Mouse (Mus musculus): ENCODE results near the gene Sez6. TPM values are rescaled to one million over a fixed set of nuclear protein-coding genes. Genes with fewer than 3 reads are reported as not detected.

Sez6 gene
- polyA plus RNA-seq, 1 experiment from 2014 or later, result 1.5 TPM

GRCm38 (mm10) chr11:77900187-77900586, 30.4 kb upstream of the Sez6 start:
- no peak overlapping the region for H3K4me3 ChIP-seq (ENCODE audit: low read depth, low read length)
- H3K4me2 ChIP-seq (ENCODE audit: low read depth, low read length), result no peak overlapping the region
- no peak overlapping the region for H3K9ac ChIP-seq (replicated peaks; ENCODE audit: low read length)
- no peaks in the 10 kb centered on the region for H3K36me3 ChIP-seq (replicated peaks; ENCODE audit: control insufficient read depth, insufficient read depth, low read depth, low read length)
- DNase-seq (ENCODE audit: low spot score) (no peak), ATAC-seq (replicated peaks; ENCODE audit: insufficient number of reproducible peaks, low FRiP score, low TSS enrichment, low read depth) (no peak)
- no peak overlapping the region for H3K27ac ChIP-seq (replicated peaks; ENCODE audit: low read depth, low read length)
- WGBS, result 87% methylated on average over 3 of the region's 3 CpGs
- H3K27me3 ChIP-seq (ENCODE audit: control insufficient read depth, insufficient read depth, low read length), result peaks cover 9% of the 10 kb centered on the region
- no peaks in the 10 kb centered on the region for H3K9me3 ChIP-seq (replicated peaks; ENCODE audit: control insufficient read depth, low read length)
- peaks cover 5% of the 10 kb centered on the region; the same call in 1 of the 2 replicates for H3K4me1 ChIP-seq (ENCODE audit: control insufficient read depth, insufficient read depth, low read length)

GRCm38 (mm10) chr11:77900696-77901095, 29.9 kb upstream of the Sez6 start:
- H3K27me3 ChIP-seq (ENCODE audit: control insufficient read depth, insufficient read depth, low read length), result peaks cover 9% of the 10 kb centered on the region
- 88% methylated on average over 4 of the region's 4 CpGs for WGBS
- H3K4me3 ChIP-seq (ENCODE audit: low read depth, low read length), result no peak overlapping the region
- H3K36me3 ChIP-seq (replicated peaks; ENCODE audit: control insufficient read depth, insufficient read depth, low read depth, low read length), result no peaks in the 10 kb centered on the region
- H3K9ac ChIP-seq (replicated peaks; ENCODE audit: low read length), result no peak overlapping the region
- DNase-seq (ENCODE audit: low spot score) (no peak), ATAC-seq (replicated peaks; ENCODE audit: insufficient number of reproducible peaks, low FRiP score, low TSS enrichment, low read depth) (no peak)
- H3K27ac ChIP-seq (replicated peaks; ENCODE audit: low read depth, low read length), result no peak overlapping the region
- no peaks in the 10 kb centered on the region for H3K9me3 ChIP-seq (replicated peaks; ENCODE audit: control insufficient read depth, low read length)
- no peak overlapping the region for H3K4me2 ChIP-seq (ENCODE audit: low read depth, low read length)
- H3K4me1 ChIP-seq (ENCODE audit: control insufficient read depth, insufficient read depth, low read length), result peaks cover 5% of the 10 kb centered on the region; the same call in 1 of the 2 replicates

GRCm38 (mm10) chr11:77901366-77901765, 29.2 kb upstream of the Sez6 start:
- Histone ChIP-seq H3K27me3 (ENCODE audit: control insufficient read depth, insufficient read depth, low read length) (peaks cover 7% of the 10 kb centered on the region), H3K4me1 (ENCODE audit: control insufficient read depth, insufficient read depth, low read length) (peaks cover 5% of the 10 kb centered on the region; the same call in 1 of the 2 replicates), H3K4me3 (ENCODE audit: low read depth, low read length) (no peak overlapping the region), H3K36me3 (replicated peaks; ENCODE audit: control insufficient read depth, insufficient read depth, low read depth, low read length) (no peaks in the 10 kb centered on the region), H3K27ac (replicated peaks; ENCODE audit: low read depth, low read length) (no peak overlapping the region), H3K9ac (replicated peaks; ENCODE audit: low read length) (no peak overlapping the region), H3K4me2 (ENCODE audit: low read depth, low read length) (no peak overlapping the region), H3K9me3 (replicated peaks; ENCODE audit: control insufficient read depth, low read length) (no peaks in the 10 kb centered on the region)
- WGBS, result 55% methylated on average over 5 of the region's 5 CpGs
- ATAC-seq (replicated peaks; ENCODE audit: insufficient number of reproducible peaks, low FRiP score, low TSS enrichment, low read depth) (no peak), DNase-seq (ENCODE audit: low spot score) (no peak)

GRCm38 (mm10) chr11:77901775-77902355, 28.7 kb upstream of the Sez6 start:
- no peaks in the 10 kb centered on the region for H3K9me3 ChIP-seq (replicated peaks; ENCODE audit: control insufficient read depth, low read length)
- peaks cover 6% of the 10 kb centered on the region; the same call in 1 of the 2 replicates for H3K4me1 ChIP-seq (ENCODE audit: control insufficient read depth, insufficient read depth, low read length)
- DNase-seq (ENCODE audit: low spot score) (no peak), ATAC-seq (replicated peaks; ENCODE audit: insufficient number of reproducible peaks, low FRiP score, low TSS enrichment, low read depth) (no peak)
- WGBS, result 52% methylated on average over 8 of the region's 8 CpGs
- H3K4me3 ChIP-seq (ENCODE audit: low read depth, low read length), result no peak overlapping the region
- no peak overlapping the region for H3K9ac ChIP-seq (replicated peaks; ENCODE audit: low read length)
- H3K4me2 ChIP-seq (ENCODE audit: low read depth, low read length), result no peak overlapping the region
- no peak overlapping the region for H3K27ac ChIP-seq (replicated peaks; ENCODE audit: low read depth, low read length)
- H3K36me3 ChIP-seq (replicated peaks; ENCODE audit: control insufficient read depth, insufficient read depth, low read depth, low read length), result no peaks in the 10 kb centered on the region
- peaks cover 7% of the 10 kb centered on the region for H3K27me3 ChIP-seq (ENCODE audit: control insufficient read depth, insufficient read depth, low read length)

- Histone ChIP-seq H3K36me3 (replicated peaks; ENCODE audit: control insufficient read depth, insufficient read depth, low read depth, low read length) (no peaks in the 10 kb centered on the region), H3K9me3 (replicated peaks; ENCODE audit: control insufficient read depth, low read length) (no peaks in the 10 kb centered on the region), H3K4me3 (ENCODE audit: low read depth, low read length) (no peak overlapping the region), H3K27me3 (ENCODE audit: control insufficient read depth, insufficient read depth, low read length) (no peaks in the 10 kb centered on the region), H3K9ac (replicated peaks; ENCODE audit: low read length) (no peak overlapping the region), H3K4me2 (ENCODE audit: low read depth, low read length) (no peak overlapping the region), H3K27ac (replicated peaks; ENCODE audit: low read depth, low read length) (no peak overlapping the region), H3K4me1 (ENCODE audit: control insufficient read depth, insufficient read depth, low read length) (peaks cover 3% of the 10 kb centered on the region; the same call in 1 of the 2 replicates)
- ATAC-seq (replicated peaks; ENCODE audit: insufficient number of reproducible peaks, low FRiP score, low TSS enrichment, low read depth) (no peak), DNase-seq (ENCODE audit: low spot score) (no peak)
- 18% methylated on average over 3 of the region's 3 CpGs for WGBS
Observed at GRCm38 (mm10) chr11:77903761-77904160, 26.8 kb upstream of the Sez6 start.

GRCm38 (mm10) chr11:77904707-77905106, 25.9 kb upstream of the Sez6 start:
- DNase-seq (ENCODE audit: low spot score), result no peak
- Histone ChIP-seq H3K9ac (replicated peaks; ENCODE audit: low read length) (no peak overlapping the region), H3K36me3 (replicated peaks; ENCODE audit: control insufficient read depth, insufficient read depth, low read depth, low read length) (no peaks in the 10 kb centered on the region), H3K4me3 (ENCODE audit: low read depth, low read length) (no peak overlapping the region), H3K4me1 (ENCODE audit: control insufficient read depth, insufficient read depth, low read length) (peaks cover 3% of the 10 kb centered on the region; the same call in 1 of the 2 replicates), H3K4me2 (ENCODE audit: low read depth, low read length) (no peak overlapping the region), H3K27ac (replicated peaks; ENCODE audit: low read depth, low read length) (no peak overlapping the region), H3K9me3 (replicated peaks; ENCODE audit: control insufficient read depth, low read length) (no peaks in the 10 kb centered on the region), H3K27me3 (ENCODE audit: control insufficient read depth, insufficient read depth, low read length) (no peaks in the 10 kb centered on the region)
- no peak for ATAC-seq (replicated peaks; ENCODE audit: insufficient number of reproducible peaks, low FRiP score, low TSS enrichment, low read depth)
- WGBS, result 59% methylated on average over 1 of the region's 1 CpGs

GRCm38 (mm10) chr11:77906097-77906687, 24.4 kb upstream of the Sez6 start:
- ATAC-seq (replicated peaks; ENCODE audit: insufficient number of reproducible peaks, low FRiP score, low TSS enrichment, low read depth), result no peak
- DNase-seq (ENCODE audit: low spot score), result no peak
- Histone ChIP-seq H3K36me3 (replicated peaks; ENCODE audit: control insufficient read depth, insufficient read depth, low read depth, low read length) (no peaks in the 10 kb centered on the region), H3K4me2 (ENCODE audit: low read depth, low read length) (no peak overlapping the region), H3K27ac (replicated peaks; ENCODE audit: low read depth, low read length) (no peak overlapping the region), H3K9ac (replicated peaks; ENCODE audit: low read length) (no peak overlapping the region), H3K27me3 (ENCODE audit: control insufficient read depth, insufficient read depth, low read length) (no peaks in the 10 kb centered on the region), H3K4me3 (ENCODE audit: low read depth, low read length) (no peak overlapping the region), H3K4me1 (ENCODE audit: control insufficient read depth, insufficient read depth, low read length) (peaks cover 3% of the 10 kb centered on the region; the same call in 1 of the 2 replicates), H3K9me3 (replicated peaks; ENCODE audit: control insufficient read depth, low read length) (no peaks in the 10 kb centered on the region)
- 39% methylated on average over 19 of the region's 19 CpGs for WGBS

- Histone ChIP-seq H3K9ac (replicated peaks; ENCODE audit: low read length) (peak overlapping the region; percentile 10; the same call in 1 of the 2 replicates), H3K9me3 (replicated peaks; ENCODE audit: control insufficient read depth, low read length) (no peaks in the 10 kb centered on the region), H3K4me1 (ENCODE audit: control insufficient read depth, insufficient read depth, low read length) (peaks cover 3% of the 10 kb centered on the region; the same call in 1 of the 2 replicates), H3K27ac (replicated peaks; ENCODE audit: low read depth, low read length) (no peak overlapping the region), H3K27me3 (ENCODE audit: control insufficient read depth, insufficient read depth, low read length) (no peaks in the 10 kb centered on the region), H3K4me2 (ENCODE audit: low read depth, low read length) (no peak overlapping the region), H3K4me3 (ENCODE audit: low read depth, low read length) (no peak overlapping the region), H3K36me3 (replicated peaks; ENCODE audit: control insufficient read depth, insufficient read depth, low read depth, low read length) (no peaks in the 10 kb centered on the region)
- DNase-seq (ENCODE audit: low spot score), result no peak
- 9% methylated on average over 9 of the region's 9 CpGs for WGBS
- no peak for ATAC-seq (replicated peaks; ENCODE audit: insufficient number of reproducible peaks, low FRiP score, low TSS enrichment, low read depth)
Observed at GRCm38 (mm10) chr11:77906747-77907174, 23.8 kb upstream of the Sez6 start.
